Mouse (Mus musculus): ENCODE data around the gene Cisd1.

GRCm38 (mm10) chr10:71384159-71385044, 39.6 kb upstream of the Cisd1 start:
- TF ChIP-seq CTCF (conservative IDR thresholded peaks at IDR 0.05; ENCODE audit: low read length): no peak
- no peak for TF ChIP-seq NANOG (IDR thresholded peaks at IDR 0.05; ENCODE audit: borderline replicate concordance, low read length)
- no peak for TF ChIP-seq POU5F1 (IDR thresholded peaks at IDR 0.05; ENCODE audit: borderline replicate concordance, low read length)

All from E14TG2a.4 (cell line).